Mouse (Mus musculus) liver, embryonic 14.5 days (tissue): ENCODE results near the gene Ldlr.

Source experiments
- CTCF ChIP-seq: IDR thresholded peaks from 2 replicates; pipeline ENCODE4 v1.5.1; 2016; ENCODE audit warnings: antibody characterized with exemption, low read depth, control low read depth
- EP300 ChIP-seq: IDR thresholded peaks from 2 replicates; pipeline ENCODE4 v1.6.1; 2016; ENCODE audit warnings: antibody characterized with exemption, low read depth

DNA sequence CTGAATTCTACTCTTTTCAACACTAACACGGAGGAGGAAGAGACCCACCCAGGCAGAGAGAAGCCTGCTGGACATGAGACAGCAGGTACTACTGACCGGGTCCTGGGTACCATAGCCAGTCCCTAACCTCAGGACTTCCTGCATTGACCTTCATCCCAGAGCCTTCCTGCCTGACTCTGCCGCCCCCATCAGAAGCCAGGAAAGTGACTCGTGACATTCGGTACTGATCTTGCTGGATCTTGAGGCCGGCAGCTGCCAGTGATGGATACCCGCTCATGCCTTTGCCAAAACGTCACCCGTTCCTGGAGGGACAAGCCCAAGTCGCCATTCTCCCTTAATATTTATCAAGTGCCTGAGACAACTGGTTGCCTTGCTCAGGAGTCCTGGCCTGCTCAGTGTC is 25.2 kb downstream of the Ldlr start:
- no peak for TF ChIP-seq CTCF
- TF ChIP-seq EP300 = no peak
